Mouse (Mus musculus) B cell, adult 2 months (primary cell): ENCODE results near the gene Mrm3.

ENCODE experiments used
- DNase-seq, 2 experiments: peaks; one replicate each; pipeline ENCODE4 v3.0.0; 2022

Gene Mrm3

GRCm38 (mm10) chr11:76253145-76253917, 9.8 kb downstream of the Mrm3 start:
- peak; percentile 88 to 89 for DNase-seq

DNA sequence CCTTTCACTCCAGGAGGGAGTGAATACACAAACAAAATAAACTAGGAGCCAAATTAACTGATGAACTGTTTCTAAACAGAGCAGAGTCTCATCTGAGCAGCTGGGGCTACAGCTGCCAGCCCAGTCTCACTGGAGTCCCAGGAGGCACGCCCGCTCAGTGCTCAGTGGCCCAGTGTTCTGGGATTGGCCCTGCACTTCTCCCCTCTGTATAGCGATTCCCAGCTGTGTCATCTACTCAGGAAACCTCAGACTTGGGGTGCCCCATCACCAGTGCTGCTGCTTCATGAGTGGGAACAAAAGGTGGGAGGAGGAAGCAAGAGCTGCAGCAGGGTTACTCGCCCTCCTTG, 10.4 kb downstream of the Mrm3 start:
- no peak for DNase-seq

- DNase-seq, result no peak
These were observed 12.0 kb downstream of the Mrm3 start for GRCm38 (mm10) chr11:76255431-76256001.

- no peak for DNase-seq
These were observed 12.6 kb downstream of the Mrm3 start for GRCm38 (mm10) chr11:76256129-76256528.

- no peak for DNase-seq
These were observed 13.9 kb downstream of the Mrm3 start for GRCm38 (mm10) chr11:76257386-76257785.

DNA sequence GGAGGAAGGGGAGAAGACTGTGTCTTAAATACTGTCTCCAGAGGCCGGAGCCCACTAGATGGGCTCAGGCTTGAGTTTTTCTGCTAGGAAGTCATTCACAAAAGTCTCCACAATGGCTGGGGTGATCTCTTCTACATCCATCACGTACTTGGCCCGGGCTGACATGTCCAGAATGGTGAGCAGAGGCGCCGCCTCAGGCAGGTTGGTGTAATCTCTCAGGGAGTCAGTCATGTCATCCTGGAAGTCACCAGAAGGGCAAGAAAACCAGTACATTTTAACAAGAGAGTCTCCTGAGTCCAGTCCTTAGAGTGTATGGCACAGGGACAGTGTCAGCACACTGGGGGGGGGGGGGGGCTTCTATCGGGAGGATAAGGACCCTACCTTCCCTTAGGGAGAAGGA, 15.0 kb downstream of the Mrm3 start:
- no peak for DNase-seq

DNA sequence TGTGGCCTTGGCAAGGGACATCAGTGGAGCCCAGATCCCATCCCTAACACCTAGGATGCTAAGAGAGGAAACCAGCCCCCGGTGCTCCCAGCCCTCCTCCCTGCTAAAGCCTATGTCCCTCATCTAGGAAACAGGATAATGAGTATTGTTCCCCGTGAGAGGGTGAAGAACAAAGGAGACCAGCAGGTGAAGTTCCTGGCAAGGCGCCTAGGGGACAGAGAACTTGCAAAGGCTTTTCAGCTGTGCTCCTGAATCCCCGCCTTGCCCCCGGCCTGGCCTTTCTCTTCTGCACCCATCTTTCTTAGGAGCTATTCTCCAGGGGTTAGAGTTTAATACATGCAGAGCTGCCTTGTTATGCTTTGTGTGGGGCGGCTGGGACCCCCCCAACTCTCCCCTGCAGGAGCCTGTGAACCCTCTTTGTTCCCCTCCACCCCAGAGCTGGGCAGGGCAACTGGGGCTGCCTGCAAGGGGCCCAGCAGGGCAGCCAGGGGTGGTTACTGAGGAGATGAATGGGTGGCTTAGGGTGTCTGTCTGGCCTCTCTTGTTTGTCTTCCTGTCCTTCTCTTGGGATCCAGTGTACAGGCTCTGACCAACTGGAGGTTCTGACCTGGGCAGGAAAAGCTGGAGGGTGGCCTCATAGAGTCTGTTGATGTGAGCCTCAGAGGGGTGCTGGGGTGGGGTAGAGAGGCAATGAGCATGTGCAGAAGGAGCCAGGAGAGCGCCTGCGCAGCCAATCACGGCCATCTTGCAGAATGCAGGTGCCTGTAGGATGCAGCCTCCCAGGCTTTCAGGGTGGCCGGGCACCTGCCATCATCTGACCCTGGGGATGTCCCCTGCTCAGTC, 16.9 kb downstream of the Mrm3 start:
- DNase-seq, result no peak

GRCm38 (mm10) chr11:76261224-76261623, 17.7 kb downstream of the Mrm3 start:
- no peak for DNase-seq

- no peak for DNase-seq
These were observed 19.3 kb downstream of the Mrm3 start for GRCm38 (mm10) chr11:76262611-76263351.

DNA sequence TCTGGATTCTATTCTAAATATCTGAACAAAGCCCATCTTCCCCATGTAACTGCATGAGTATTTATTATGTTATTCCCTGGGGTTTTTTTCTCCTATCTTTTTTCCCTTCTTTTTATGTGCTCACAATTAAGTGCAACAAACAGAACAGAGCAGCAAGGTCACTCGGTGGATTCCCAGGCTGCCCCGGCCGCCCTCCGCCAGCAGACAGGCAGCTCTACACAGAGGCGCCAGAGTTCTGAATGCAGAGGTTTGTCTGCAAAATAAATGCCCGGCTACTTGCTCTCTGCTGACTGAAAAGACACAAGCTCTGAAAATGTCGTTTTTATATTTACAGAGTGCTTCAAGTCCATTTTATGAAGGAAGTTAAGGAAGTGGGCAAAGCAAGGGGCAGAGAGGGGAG, 24.0 kb downstream of the Mrm3 start:
- DNase-seq, result no peak

DNA sequence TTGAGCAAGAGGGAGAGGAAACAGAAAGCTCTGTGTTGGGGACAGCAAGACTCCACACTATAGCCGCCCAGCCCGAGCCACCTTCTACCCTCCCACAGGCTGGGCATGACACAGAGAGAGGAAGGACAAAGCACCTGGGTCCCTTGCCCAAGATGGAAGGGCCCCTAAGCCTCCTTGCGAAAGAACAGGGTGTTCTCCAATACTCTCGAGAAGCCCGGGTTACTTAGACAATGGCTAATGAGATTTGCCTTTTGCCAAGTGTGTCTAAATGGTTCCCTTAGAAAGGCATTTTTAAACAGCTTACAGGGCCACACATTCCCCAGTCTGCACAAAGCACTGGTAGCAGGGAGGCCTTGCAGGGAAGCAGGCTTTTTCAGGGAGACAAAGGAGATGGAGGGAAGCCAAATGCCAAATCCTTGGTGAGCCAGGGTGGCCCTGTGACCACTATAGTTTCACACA, 24.5 kb downstream of the Mrm3 start:
- DNase-seq, result no peak

- DNase-seq, result no peak
These were observed 25.1 kb downstream of the Mrm3 start for GRCm38 (mm10) chr11:76268521-76269065.

DNA sequence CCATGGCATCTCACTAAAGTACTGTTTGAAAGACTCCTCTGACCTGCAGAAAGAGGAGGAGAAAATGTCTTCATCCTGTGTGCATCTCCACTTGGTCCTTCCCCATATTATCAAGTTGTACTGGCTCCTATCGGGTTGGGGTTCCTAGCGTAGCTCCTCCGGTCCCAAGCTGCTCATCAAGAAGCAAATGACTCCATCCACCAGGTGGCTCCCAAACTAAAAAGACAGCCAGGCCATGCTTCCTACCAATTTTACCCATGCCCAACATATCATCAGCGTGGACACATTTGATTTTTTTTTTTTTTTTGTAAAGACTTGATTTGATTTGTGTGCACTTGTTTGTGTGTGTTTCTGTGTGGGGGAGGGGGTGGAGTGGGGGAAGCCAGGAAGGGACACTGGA, 28.9 kb downstream of the Mrm3 start:
- no peak for DNase-seq

DNA sequence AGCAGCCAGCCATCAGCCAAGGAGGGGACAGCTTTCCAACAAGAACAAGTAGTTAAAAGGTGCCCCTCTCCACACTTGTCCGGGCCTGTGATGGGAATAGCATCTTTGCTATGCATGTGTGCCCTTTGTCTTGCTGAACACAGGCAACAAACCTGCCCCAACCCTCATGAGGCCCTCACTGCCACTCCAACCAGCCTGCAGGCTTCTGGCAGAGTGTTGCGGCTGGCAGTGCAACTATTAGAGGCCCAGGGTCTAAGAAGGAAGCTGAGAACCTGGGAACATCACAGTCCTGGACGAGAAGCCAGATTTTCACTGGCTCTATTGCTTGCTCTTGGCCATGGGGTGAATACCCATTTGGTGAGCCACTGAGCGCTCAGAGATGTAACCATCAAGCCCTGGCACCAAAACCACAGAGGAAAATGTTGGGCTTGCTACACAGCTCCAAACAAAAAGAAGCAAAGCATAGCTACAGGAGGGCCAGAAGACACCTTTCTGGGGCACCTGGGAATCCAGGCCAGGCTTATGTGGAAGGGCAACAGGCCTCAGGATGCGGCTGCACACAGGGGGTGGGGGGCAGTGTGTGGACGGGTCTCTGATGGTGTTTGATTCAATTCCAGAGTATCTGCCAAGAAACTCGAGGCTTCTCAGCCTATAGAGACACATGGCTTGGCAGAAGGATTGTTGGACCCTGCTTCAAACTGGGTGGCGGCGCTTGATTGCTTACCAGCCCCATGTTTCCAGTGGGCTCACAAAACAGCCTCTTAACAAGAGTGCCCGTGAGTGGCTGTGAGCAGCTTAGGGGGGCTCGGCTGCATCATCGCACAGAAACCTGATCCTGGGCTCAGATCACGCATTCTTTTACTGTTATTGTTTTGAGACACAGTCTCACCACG, 35.7 kb downstream of the Mrm3 start:
- DNase-seq, result no peak

GRCm38 (mm10) chr11:76279971-76280370, 36.5 kb downstream of the Mrm3 start:
- DNase-seq, result no peak

GRCm38 (mm10) chr11:76283841-76284240, 40.3 kb downstream of the Mrm3 start:
- no peak for DNase-seq

DNA sequence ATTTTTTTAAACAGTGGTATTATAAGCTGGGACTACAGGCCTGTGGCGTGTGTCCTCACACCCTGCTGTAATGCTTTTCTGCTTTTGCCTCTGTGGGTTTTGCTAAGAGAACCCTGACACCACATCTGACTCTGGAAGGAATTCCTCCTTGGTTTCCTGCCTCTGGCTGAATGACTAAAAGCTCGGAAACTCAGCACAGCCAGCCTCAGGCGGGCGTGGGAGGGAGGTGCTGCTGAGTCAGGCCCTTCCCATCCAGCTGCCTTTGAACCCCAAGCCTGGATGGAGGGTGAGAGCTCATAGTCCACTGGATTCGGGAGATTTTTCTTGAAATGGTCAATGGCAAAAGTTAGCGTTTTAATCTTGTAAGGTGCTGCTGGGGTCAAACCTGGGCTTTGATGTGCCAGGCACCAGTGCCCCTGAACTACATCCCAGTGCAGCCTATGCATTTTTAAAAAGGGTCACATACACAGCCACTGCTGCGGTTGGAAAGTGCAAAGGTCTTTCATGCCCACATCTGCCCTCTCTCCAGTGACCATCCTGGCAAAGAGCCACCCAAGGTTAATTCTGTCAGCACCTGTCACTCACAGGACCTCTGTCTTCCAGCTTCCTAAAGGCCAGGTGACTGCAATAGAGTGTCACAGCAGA, 42.0 kb downstream of the Mrm3 start:
- no peak for DNase-seq

- DNase-seq, result no peak
These were observed 43.1 kb downstream of the Mrm3 start for GRCm38 (mm10) chr11:76286534-76287126.

GRCm38 (mm10) chr11:76287301-76287700, 43.8 kb downstream of the Mrm3 start:
- no peak for DNase-seq

- DNase-seq, result no peak
These were observed 45.1 kb downstream of the Mrm3 start for GRCm38 (mm10) chr11:76288645-76289044.

GRCm38 (mm10) chr11:76290367-76290766, 46.9 kb downstream of the Mrm3 start:
- no peak for DNase-seq
